Mouse (Mus musculus): ENCODE data around the gene 1110017D15Rik. TPM values are rescaled to one million over a fixed set of nuclear protein-coding genes. Genes with fewer than 3 reads are reported as not detected.

Gene 1110017D15Rik
- 1 to 10 TPM; 3.2 to 5.0 (median 4.6) TPM for total RNA-seq (2022)

- no peak for DNase-seq (ENCODE audit: low spot score in 2 of 2)
Observed at GRCm38 (mm10) chr4:41517233-41517632, at the start of gene 1110017D15Rik. 1110017D15Rik (minus strand) TSS chr4:41517333.

- DNase-seq (ENCODE audit: low spot score in 2 of 2) = no peak
Observed at GRCm38 (mm10) chr4:41566123-41566522, 49.0 kb upstream of the 1110017D15Rik start.

GRCm38 (mm10) chr4:41563297-41563696, 46.2 kb upstream of the 1110017D15Rik start:
- no peak for DNase-seq (ENCODE audit: low spot score in 2 of 2)

GRCm38 (mm10) chr4:41557092-41557491, 40.0 kb upstream of the 1110017D15Rik start:
- DNase-seq (ENCODE audit: low spot score in 2 of 2) = no peak

GRCm38 (mm10) chr4:41556311-41556953, 39.3 kb upstream of the 1110017D15Rik start:
- DNase-seq (ENCODE audit: low spot score in 2 of 2) = no peak

- no peak for DNase-seq (ENCODE audit: low spot score in 2 of 2)
Observed at GRCm38 (mm10) chr4:41554994-41555663, 38.0 kb upstream of the 1110017D15Rik start.

- DNase-seq (ENCODE audit: low spot score in 2 of 2) = no peak
Observed at GRCm38 (mm10) chr4:41553116-41553515, 36.0 kb upstream of the 1110017D15Rik start.

GRCm38 (mm10) chr4:41552529-41552928, 35.4 kb upstream of the 1110017D15Rik start:
- DNase-seq (ENCODE audit: low spot score in 2 of 2) = peak; percentile 55 to 74

- no peak for DNase-seq (ENCODE audit: low spot score in 2 of 2)
Observed at GRCm38 (mm10) chr4:41547086-41547485, 30.0 kb upstream of the 1110017D15Rik start.

- DNase-seq (ENCODE audit: low spot score in 2 of 2) = peak in 1 of 2 experiments; percentile 26
Observed at GRCm38 (mm10) chr4:41545985-41546384, 28.9 kb upstream of the 1110017D15Rik start.

- DNase-seq (ENCODE audit: low spot score in 2 of 2) = no peak
Observed at GRCm38 (mm10) chr4:41542136-41542535, 25.0 kb upstream of the 1110017D15Rik start.

- DNase-seq (ENCODE audit: low spot score in 2 of 2) = no peak
Observed at GRCm38 (mm10) chr4:41534866-41535265, 17.7 kb upstream of the 1110017D15Rik start.

GRCm38 (mm10) chr4:41532420-41532819, 15.3 kb upstream of the 1110017D15Rik start:
- DNase-seq (ENCODE audit: low spot score in 2 of 2) = no peak

GRCm38 (mm10) chr4:41527996-41528395, 10.9 kb upstream of the 1110017D15Rik start:
- no peak for DNase-seq (ENCODE audit: low spot score in 2 of 2)

- no peak for DNase-seq (ENCODE audit: low spot score in 2 of 2)
Observed at GRCm38 (mm10) chr4:41527076-41527475, 9.9 kb upstream of the 1110017D15Rik start.

GRCm38 (mm10) chr4:41526553-41526952, 9.4 kb upstream of the 1110017D15Rik start:
- no peak for DNase-seq (ENCODE audit: low spot score in 2 of 2)

GRCm38 (mm10) chr4:41524829-41525228, 7.7 kb upstream of the 1110017D15Rik start:
- no peak for DNase-seq (ENCODE audit: low spot score in 2 of 2)

GRCm38 (mm10) chr4:41523839-41524238, 6.7 kb upstream of the 1110017D15Rik start:
- DNase-seq (ENCODE audit: low spot score in 2 of 2) = no peak

- peak in 1 of 2 experiments; percentile 69 for DNase-seq (ENCODE audit: low spot score in 2 of 2)
Observed at GRCm38 (mm10) chr4:41522788-41523187, 5.7 kb upstream of the 1110017D15Rik start.

GRCm38 (mm10) chr4:41522136-41522535, 5.0 kb upstream of the 1110017D15Rik start:
- DNase-seq (ENCODE audit: low spot score in 2 of 2) = no peak

- DNase-seq (ENCODE audit: low spot score in 2 of 2) = no peak
Observed at GRCm38 (mm10) chr4:41520641-41521040, 3.5 kb upstream of the 1110017D15Rik start.

GRCm38 (mm10) chr4:41519195-41519594, 2.1 kb upstream of the 1110017D15Rik start:
- DNase-seq (ENCODE audit: low spot score in 2 of 2) = no peak

- no peak for DNase-seq (ENCODE audit: low spot score in 2 of 2)
Observed at GRCm38 (mm10) chr4:41518349-41518748, 1.2 kb upstream of the 1110017D15Rik start.

All from layer of hippocampus, adult 8-10 months (tissue).